Mouse (Mus musculus) megakaryocyte, embryonic 14.5 days (primary cell): ENCODE data around the gene Tcaf2.

Experiments used
- FLI1 ChIP-seq: IDR thresholded peaks from 2 replicates; pipeline ENCODE4 v1.6.1; 2012; ENCODE audit warnings: low read length, inconsistent platforms, mixed read lengths
- GATA1 ChIP-seq: IDR thresholded peaks from 3 replicates; pipeline ENCODE4 v1.6.1; 2012; ENCODE audit warnings: mixed read lengths, low read length, inconsistent platforms, borderline replicate concordance

DNA sequence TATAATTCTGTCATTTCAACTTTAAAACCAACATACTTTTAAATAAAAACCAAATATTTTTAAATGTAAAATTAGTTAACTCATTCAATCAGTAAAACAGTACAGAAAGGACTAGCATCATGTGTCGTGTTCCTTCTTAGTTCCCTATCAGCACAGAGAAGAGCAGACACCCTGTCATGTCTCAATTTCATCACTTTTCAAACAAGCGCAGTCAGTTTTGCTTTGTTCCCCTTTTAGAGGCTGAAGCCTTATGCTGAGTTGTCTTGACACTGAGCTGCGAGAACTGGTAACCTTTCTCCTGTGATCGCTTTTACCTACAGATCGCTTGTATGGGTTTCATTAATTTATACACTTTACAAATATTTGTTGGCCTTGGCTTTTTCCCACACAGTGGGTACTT is 10.7 kb downstream of the Tcaf2 start:
- TF ChIP-seq GATA1 = no peak
- no peak for TF ChIP-seq FLI1
